Mouse (Mus musculus) kidney, adult 2 months (tissue): ENCODE data around the gene Rpl3l. TPM values are rescaled to one million over a fixed set of nuclear protein-coding genes. Genes with fewer than 3 reads are reported as not detected.
A peak's percentile ranks its signal among the peaks of the same experiment; 100 is the strongest.

Experiments
- DNase-seq: peaks from one replicate; pipeline ENCODE4 v3.0.0; 2021
- H3K27ac ChIP-seq: fragments of 200-500 bp; 2 replicates; pipeline ENCODE4 v1.5.1; 2012; ENCODE audit warnings: low read depth, low read length, control low read depth, inconsistent platforms; ENCODE audit not compliant: insufficient read depth
- H3K27me3 ChIP-seq: fragments of 200-500 bp; replicated peaks from 2 replicates; pipeline ENCODE4 v1.6.1; 2012; ENCODE audit warnings: mild to moderate bottlenecking, moderate library complexity, low read length, inconsistent platforms; ENCODE audit not compliant: control insufficient read depth, insufficient read depth
- H3K36me3 ChIP-seq: fragments of 200-500 bp; 2 replicates; pipeline ENCODE4 v1.6.1; 2012; ENCODE audit warnings: mild to moderate bottlenecking, moderate library complexity, low read length, inconsistent platforms; ENCODE audit not compliant: control insufficient read depth, insufficient read depth
- H3K4me1 ChIP-seq: fragments of 200-500 bp; 2 replicates; pipeline ENCODE4 v1.6.1; 2011; ENCODE audit warnings: low read length; ENCODE audit not compliant: control insufficient read depth, insufficient read depth
- H3K4me3 ChIP-seq: fragments of 200-500 bp; 2 replicates; pipeline ENCODE4 v1.5.1; 2011; ENCODE audit warnings: mild to moderate bottlenecking, low read depth, low read length, control low read depth; ENCODE audit not compliant: insufficient read depth
- CTCF ChIP-seq: fragments of 200-500 bp; conservative IDR thresholded peaks from 2 replicates; pipeline ENCODE4 v1.5.1; 2011; ENCODE audit warnings: low read depth, mild to moderate bottlenecking, control low read depth, low read length, moderate library complexity, mixed read lengths; ENCODE audit not compliant: insufficient read depth, insufficient read length
- POLR2A ChIP-seq: fragments of 200-500 bp; IDR thresholded peaks from one replicate; pipeline ENCODE4 v1.6.1; 2011; ENCODE audit warnings: low read depth, low read length, control low read depth
- WGBS: fragments of 180-500 bp; shearing (Covaris S2); methylation state at CpG from one replicate; pipeline ENCODE4 v1.1.7; 2018; 5-methylcytosine and 5-hydroxymethylcytosine counted together
- polyA plus RNA-seq: library from polyadenylated mRNA; depleted of rRNA; stranded (reverse); fragments of >200 nt; gene quantifications from 2 replicates; pipeline ENCODE4 v1.2.3, GENCODE M21; 2012

The Rpl3l gene
- polyA plus RNA-seq, 1 experiment, result 4.7 TPM

GRCm38 (mm10) chr17:24696011-24696697 lies 31.5 kb upstream of the Rpl3l start, which contains the start of the genes Gfer and Noxo1:
Gene Gfer (minus strand): TSS chr17:24696156.
Gene Noxo1 (plus strand): TSS chr17:24696234.
- DNase-seq, result peak; percentile 93
- Histone ChIP-seq H3K36me3 (no peaks in the 10 kb centered on the region), H3K27ac (peak within 1 kb of the TSS; percentile 73), H3K4me3 (peak within 1 kb of the TSS; percentile 59), H3K27me3 (no peaks in the 10 kb centered on the region), H3K4me1 (no peaks in the 10 kb centered on the region)
- no peak for TF ChIP-seq POLR2A
- peak; percentile 37; the same call in 1 of the 2 replicates for TF ChIP-seq CTCF
- under 1% methylated on average over 67 of the region's 76 CpGs for WGBS

DNA sequence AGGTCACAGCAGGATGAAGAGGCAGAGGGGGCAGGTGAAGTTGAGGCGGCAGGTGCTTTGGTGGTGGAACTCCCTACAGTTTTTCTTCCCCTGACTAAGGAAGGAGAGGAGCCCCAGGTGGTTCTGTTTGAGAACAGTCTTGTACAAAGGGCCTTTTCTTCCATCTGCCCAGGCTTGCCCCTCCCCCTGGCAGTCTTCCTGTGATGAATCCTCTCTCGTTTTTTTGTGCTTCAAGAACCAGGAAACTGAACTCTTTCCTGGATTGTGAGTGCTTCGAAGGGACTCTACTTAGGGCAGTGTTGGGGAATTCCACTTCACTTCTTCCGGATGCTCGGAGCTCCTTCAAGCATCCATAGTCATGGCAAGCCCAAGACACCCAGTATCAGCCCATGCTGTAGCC lies 29.6 kb upstream of the Rpl3l start:
- 33% methylated on average over 5 of the region's 5 CpGs for WGBS
- Histone ChIP-seq H3K27ac (no peak overlapping the region), H3K4me3 (no peak overlapping the region), H3K4me1 (no peaks in the 10 kb centered on the region), H3K36me3 (no peaks in the 10 kb centered on the region), H3K27me3 (no peaks in the 10 kb centered on the region)
- TF ChIP-seq CTCF (no peak), POLR2A (no peak)
- DNase-seq, result peak; percentile 27

- no peaks in the 10 kb centered on the region for H3K36me3 ChIP-seq
- H3K4me3 ChIP-seq, result no peak overlapping the region
- H3K27me3 ChIP-seq, result no peaks in the 10 kb centered on the region
- no peaks in the 10 kb centered on the region for H3K4me1 ChIP-seq
- no peak for DNase-seq
- H3K27ac ChIP-seq, result no peak overlapping the region
- TF ChIP-seq CTCF (no peak), POLR2A (no peak)
- 76% methylated on average over 9 of the region's 9 CpGs for WGBS
Observed at GRCm38 (mm10) chr17:24698715-24699114, 28.9 kb upstream of the Rpl3l start.

DNA sequence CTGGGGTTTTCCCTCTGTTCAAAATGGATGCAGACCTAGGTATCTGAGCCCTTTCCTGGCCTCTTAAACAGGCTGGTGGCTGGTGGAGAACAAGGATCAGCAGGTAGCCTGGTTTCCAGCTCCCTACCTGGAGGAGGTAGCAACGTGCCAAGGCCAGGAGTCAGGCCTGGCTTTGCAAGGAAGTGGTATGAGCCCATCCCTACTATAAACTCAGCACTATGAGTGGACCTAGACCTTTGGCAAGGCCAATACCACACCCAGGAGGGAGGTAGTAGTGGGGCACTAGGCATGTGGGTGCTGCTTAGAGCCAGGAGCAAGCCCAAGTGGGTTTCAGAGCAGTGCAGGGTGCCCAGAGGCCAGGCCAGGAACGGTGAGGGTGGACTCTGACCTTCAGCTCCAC lies 28.1 kb upstream of the Rpl3l start:
- H3K36me3 ChIP-seq, result no peaks in the 10 kb centered on the region
- TF ChIP-seq POLR2A (no peak), CTCF (no peak)
- DNase-seq, result no peak
- no peak overlapping the region for H3K4me3 ChIP-seq
- H3K27ac ChIP-seq, result no peak overlapping the region
- WGBS, result 68% methylated on average over 2 of the region's 2 CpGs
- H3K4me1 ChIP-seq, result no peaks in the 10 kb centered on the region
- H3K27me3 ChIP-seq, result no peaks in the 10 kb centered on the region

GRCm38 (mm10) chr17:24701251-24701650 lies 26.4 kb upstream of the Rpl3l start:
- WGBS, result 88% methylated on average over 9 of the region's 9 CpGs
- Histone ChIP-seq H3K36me3 (no peaks in the 10 kb centered on the region), H3K27me3 (no peaks in the 10 kb centered on the region), H3K4me1 (no peaks in the 10 kb centered on the region), H3K27ac (no peak overlapping the region), H3K4me3 (no peak overlapping the region)
- TF ChIP-seq CTCF (no peak), POLR2A (no peak)
- no peak for DNase-seq

DNA sequence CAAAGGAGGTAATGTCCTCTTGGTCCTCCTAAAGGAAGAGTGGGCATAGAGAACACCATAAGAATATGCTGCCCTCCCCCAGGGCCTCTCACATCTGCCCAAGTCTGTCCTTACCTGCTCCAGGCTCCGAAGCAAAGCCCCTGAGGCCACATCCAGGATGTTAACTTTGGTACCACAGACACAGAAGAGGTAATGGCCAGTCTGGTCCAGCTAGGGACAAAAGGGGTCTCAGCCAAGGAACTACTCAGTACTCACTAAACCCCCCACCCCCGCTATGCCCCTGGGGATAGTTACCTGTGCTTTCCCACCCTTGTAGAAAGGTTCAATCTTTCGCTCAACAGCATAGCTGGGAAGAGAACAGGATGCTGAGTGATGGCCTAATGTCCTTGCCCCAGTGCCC lies 21.8 kb upstream of the Rpl3l start:
- no peak for DNase-seq
- Histone ChIP-seq H3K27me3 (no peaks in the 10 kb centered on the region), H3K4me3 (no peak overlapping the region), H3K36me3 (no peaks in the 10 kb centered on the region), H3K4me1 (no peaks in the 10 kb centered on the region; the same call in 1 of the 2 replicates), H3K27ac (no peak overlapping the region)
- TF ChIP-seq CTCF (no peak), POLR2A (no peak)
- WGBS, result 93% methylated on average over 3 of the region's 3 CpGs

GRCm38 (mm10) chr17:24706982-24707800 lies 20.4 kb upstream of the Rpl3l start, which contains the start of gene Tbl3:
Gene Tbl3 (minus strand): TSS chr17:24707660.
- DNase-seq, result peak; percentile 97
- Histone ChIP-seq H3K27me3 (no peaks in the 10 kb centered on the region), H3K4me3 (peak within 1 kb of the TSS; percentile 58), H3K27ac (peak within 1 kb of the TSS; percentile 21; the same call in 1 of the 2 replicates), H3K36me3 (no peaks in the 10 kb centered on the region), H3K4me1 (no peaks in the 10 kb centered on the region; the same call in 1 of the 2 replicates)
- 4% methylated on average over 32 of the region's 32 CpGs for WGBS
- peak; percentile 74 for TF ChIP-seq POLR2A
- TF ChIP-seq CTCF, result no peak
